Mouse (Mus musculus) retina, embryonic 14.5 days (tissue): ENCODE results near the gene Mapk8ip3.

ENCODE experiments used
- DNase-seq: peaks from one replicate; pipeline ENCODE4 v3.0.0-alpha.2; 2015; ENCODE audit warnings: low spot score

Gene Mapk8ip3

GRCm38 (mm10) chr17:24902124-24902523 lies 34.7 kb downstream of the Mapk8ip3 start:
- no peak for DNase-seq

- DNase-seq = no peak
Measured at GRCm38 (mm10) chr17:24900014-24900413, 36.8 kb downstream of the Mapk8ip3 start.

GRCm38 (mm10) chr17:24899153-24899552 lies 37.6 kb downstream of the Mapk8ip3 start:
- DNase-seq = no peak

- DNase-seq = no peak
Measured at GRCm38 (mm10) chr17:24898041-24898854, 38.5 kb downstream of the Mapk8ip3 start.

GRCm38 (mm10) chr17:24897600-24897999 lies 39.2 kb downstream of the Mapk8ip3 start:
- DNase-seq = no peak

GRCm38 (mm10) chr17:24896993-24897269 lies 39.8 kb downstream of the Mapk8ip3 start:
- DNase-seq = peak; percentile 5

- DNase-seq = peak; percentile 79
Measured at GRCm38 (mm10) chr17:24896241-24896992, 40.4 kb downstream of the Mapk8ip3 start, which contains the start of gene Nme3. TSS of gene Nme3 (plus strand) at chr17:24896500.

GRCm38 (mm10) chr17:24895571-24896240 lies 41.1 kb downstream of the Mapk8ip3 start:
- DNase-seq = no peak

- DNase-seq = peak; percentile 86
Measured at GRCm38 (mm10) chr17:24894995-24895547, 41.7 kb downstream of the Mapk8ip3 start, which contains the start of the genes Eme2 and Mrps34. TSS of gene Eme2 (minus strand) at chr17:24895087. TSS of gene Mrps34 (plus strand) at chr17:24895116.

GRCm38 (mm10) chr17:24894061-24894994 lies 42.4 kb downstream of the Mapk8ip3 start:
- DNase-seq = no peak

GRCm38 (mm10) chr17:24893276-24893675 lies 43.5 kb downstream of the Mapk8ip3 start:
- no peak for DNase-seq

GRCm38 (mm10) chr17:24892785-24893184 lies 44.0 kb downstream of the Mapk8ip3 start:
- DNase-seq = no peak

GRCm38 (mm10) chr17:24891321-24891720 lies 45.5 kb downstream of the Mapk8ip3 start:
- no peak for DNase-seq

GRCm38 (mm10) chr17:24890151-24891092 lies 46.4 kb downstream of the Mapk8ip3 start:
- DNase-seq = no peak

- DNase-seq = no peak
Measured at GRCm38 (mm10) chr17:24888862-24889261, 47.9 kb downstream of the Mapk8ip3 start.

GRCm38 (mm10) chr17:24887291-24888080 lies 49.3 kb downstream of the Mapk8ip3 start:
- no peak for DNase-seq

- no peak for DNase-seq
Measured at GRCm38 (mm10) chr17:24886932-24887271, 49.9 kb downstream of the Mapk8ip3 start.

GRCm38 (mm10) chr17:24886134-24886931 lies 50.4 kb downstream of the Mapk8ip3 start, which contains the start of the genes Nubp2 and Spsb3:
TSS of gene Nubp2 (minus strand) at chr17:24886349.
TSS of gene Spsb3 (plus strand) at chr17:24886643.
- peak; percentile 97 for DNase-seq
